Mouse (Mus musculus) lung, postnatal 10 days (tissue): ENCODE data around the gene Mlec.

Experiments used
- DNase-seq: peaks from one replicate; pipeline ENCODE4 v3.0.0; 2021

Gene Mlec

DNA sequence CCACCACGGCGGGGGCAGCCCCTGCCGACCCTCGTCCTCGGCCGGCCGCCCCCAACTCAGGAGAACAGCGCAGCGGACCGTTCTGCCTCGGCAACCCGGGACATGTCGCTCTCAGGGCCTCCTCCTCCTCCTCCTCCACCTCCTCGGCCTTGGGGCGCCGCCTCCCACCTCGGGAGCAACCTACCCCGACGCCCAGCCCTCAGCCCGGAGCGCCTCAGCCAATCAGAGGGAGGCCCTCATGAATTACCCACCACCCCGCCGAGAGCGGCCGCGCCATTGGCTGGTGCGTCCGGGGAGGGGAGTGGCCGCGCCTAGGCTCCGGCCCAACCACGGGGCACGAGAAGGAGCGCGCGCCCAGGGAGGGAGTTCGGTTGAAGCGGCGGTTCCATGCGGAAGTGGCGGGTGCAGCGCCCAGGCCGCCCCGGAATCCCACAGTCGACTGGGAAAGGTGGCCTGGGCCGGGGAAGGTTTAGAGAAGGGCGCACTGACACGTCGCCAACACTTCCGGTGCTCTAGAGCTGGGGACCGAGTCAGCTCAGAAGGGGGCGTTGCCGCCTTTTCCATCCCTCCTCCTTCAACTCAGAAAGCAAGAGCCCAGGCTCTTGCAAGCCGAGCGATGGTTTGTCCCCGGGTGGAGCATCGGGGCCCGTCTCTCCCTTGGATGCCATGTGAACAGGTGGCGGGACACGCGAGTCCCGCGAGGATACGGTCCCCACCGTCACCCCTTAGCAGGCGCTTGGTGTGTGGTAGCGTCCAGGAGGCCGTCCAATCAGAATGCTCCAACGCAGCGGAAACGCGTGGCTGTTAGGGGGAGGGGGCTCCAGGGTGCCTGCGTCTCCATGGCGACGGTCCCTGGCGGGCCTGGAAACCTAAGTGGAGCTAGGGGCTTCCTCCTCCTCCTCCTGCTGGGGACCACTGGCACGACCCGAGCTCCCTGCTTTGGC, at the start of gene Mlec:
TSS of gene Mlec (minus strand) at position 140 of the 944 bp plus-strand sequence.
- DNase-seq = peak; percentile 99

- DNase-seq = no peak
Measured at GRCm38 (mm10) chr5:115207244-115207643, 49.3 kb upstream of the Mlec start.

DNA sequence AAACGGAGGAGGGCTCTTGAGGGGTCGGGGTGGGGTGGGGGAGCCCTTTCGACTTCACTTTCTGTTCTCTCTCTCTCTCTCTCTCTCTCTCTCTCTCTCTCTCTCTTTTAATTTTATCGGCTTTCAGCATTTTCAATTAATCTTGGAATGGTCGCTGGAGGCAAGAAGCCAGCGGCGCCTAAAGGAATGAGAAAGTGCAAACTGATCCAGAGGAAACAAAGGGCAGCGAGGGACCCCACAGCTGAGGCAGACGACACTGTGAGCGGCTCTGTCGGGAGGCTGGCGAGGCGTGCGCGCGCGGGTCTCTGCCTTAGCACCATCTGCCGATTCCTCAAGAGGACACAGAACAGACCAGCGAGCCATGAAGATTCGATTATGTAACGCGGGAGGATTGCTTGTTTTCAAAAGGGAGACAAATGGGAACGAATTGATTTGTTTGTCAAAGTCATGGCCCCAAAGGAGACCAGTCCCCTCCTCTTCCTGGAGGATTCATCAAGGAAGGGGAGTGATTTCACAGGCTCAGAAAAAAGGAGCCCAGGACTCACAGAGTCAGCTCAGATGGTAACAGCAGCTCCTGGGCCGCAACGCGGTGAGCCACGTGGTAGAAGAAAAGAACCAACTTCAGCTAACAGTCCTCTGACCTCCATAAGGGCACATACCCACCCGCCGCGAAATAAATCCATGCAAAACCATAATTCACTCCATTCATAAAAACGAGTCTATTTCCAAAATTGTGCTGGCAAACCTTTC, 46.8 kb upstream of the Mlec start:
- DNase-seq = no peak

DNA sequence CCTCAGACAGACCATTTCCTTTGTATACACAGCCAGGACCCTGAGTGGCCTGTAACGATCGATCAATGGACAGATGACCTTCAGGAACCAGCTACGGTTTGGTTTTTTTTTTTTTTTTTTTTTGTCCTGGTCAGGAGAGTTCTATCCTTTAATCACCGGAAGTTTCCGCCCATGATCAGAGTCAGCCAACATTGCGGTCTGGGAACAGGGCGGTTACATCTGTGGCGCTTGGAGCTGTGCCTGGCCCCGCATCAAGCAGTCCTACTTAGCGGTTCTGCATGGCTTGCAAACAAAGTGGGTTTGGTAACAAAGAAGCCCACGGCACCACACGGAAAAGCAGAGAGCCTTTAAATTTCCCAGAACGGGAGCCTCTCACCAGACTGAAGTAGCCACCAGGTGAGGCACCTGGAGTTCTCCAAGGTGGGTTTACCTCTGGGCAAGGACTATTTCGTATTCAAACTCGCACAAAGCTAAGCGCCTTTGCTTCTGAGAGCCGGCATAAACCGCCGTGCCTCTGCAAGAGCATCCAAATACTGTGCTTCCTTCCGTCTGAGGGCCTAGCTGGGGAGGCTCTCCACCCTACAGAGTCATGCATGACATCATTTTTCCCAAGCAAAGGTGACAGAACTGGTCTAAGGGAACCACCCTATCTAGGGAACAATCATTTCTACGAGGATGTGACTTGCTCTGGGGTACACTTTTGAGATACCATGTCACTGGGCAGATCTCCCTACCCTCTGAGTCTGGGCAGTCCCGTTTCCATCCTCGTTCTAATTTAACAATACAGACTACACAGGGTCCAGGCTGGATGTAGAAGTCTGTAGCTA, 46.0 kb upstream of the Mlec start:
- DNase-seq = peak; percentile 58

DNA sequence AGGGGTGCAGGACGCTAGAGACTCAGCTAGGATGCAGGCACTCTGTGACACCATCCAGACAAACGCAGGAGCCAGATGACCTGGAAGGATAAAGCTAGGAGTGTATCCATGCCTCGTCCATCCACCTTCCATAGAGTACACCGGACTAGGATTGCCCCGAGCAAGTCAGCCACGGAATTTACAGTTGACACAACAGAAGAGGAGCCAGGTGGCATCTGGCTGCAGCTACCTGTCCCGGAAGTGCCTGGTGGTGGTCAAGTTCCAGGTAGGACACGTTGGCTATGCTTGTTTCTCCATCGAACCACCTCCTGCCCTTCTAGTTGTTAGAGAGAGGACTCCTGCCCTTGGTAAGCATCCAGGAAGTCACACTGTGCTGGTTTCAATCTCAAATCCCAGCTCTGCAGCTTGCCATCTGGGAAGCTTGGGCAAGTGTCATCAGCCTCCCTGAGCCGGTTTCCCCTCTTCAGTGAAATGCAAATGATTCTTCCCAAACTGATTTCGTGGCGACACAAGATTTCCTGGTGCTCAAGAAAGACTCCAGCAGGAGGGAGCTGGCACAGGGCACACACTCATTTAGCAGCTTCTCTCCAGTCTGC, 36.7 kb upstream of the Mlec start:
- DNase-seq = no peak

GRCm38 (mm10) chr5:115193669-115194625, 36.0 kb upstream of the Mlec start, which contains the start of gene Cabp1:
TSS of gene Cabp1 (minus strand) at chr5:115194381.
- peak; percentile 61 for DNase-seq

GRCm38 (mm10) chr5:115193226-115193625, 35.2 kb upstream of the Mlec start:
- DNase-seq = peak; percentile 67

DNA sequence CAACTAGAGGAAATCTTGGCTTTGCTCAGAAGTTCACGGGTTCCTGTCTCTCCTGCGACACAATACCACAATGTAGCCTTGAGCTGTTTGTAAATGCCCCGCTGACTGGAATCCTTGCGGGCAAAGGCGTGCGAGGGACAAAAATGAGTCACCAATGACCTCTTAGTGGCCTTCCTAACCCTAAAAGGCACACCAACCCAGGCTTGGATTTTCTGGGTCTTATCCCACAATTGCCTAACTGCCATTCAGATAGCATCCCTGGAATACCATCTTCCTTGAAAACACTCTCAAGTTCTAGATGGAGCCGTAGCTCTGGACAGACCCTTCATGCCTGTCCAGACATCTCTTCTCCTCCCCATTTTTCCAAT, 34.8 kb upstream of the Mlec start:
- DNase-seq = no peak

GRCm38 (mm10) chr5:115191880-115192827, 34.2 kb upstream of the Mlec start:
- DNase-seq = no peak

DNA sequence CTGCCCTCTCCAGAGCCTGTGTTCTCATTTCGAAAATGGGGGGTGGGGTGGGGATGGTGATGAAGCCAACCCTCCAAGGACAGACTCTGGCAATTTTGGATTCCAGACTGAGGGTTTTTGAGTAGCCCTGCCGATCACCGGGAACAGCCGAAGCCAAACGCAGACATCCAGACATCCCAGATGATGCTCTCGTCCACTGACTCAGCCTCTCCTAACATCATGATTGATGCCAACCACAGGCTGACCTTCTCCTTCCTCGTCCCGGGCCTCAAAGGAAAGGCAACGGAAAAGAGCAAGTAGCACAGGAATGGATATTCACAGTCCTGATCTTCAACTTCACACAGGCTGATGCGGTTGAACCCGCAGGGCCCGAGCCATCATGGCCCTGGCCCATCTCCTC, 32.1 kb upstream of the Mlec start:
- DNase-seq = no peak

DNA sequence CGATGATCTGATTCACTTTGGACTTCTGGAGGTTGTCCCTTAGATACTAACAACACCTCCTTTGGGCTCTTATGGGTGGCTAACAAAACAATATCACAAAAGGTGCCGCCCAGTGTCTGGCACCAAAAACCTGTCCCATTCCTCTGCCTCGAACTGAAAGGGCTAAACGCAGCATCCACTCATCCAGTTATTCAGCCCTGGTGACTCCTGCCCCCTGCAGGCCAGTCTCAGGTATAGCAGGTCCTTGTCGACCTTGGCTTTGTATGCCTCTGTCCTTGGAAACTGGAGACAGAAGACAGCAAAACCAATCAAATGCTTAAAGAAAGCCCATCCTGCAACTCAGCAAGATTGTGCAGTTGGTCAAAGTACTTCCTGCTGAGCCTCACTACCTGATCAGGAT, 30.8 kb upstream of the Mlec start:
- DNase-seq = peak; percentile 60

- peak; percentile 97 for DNase-seq
Measured at GRCm38 (mm10) chr5:115187188-115188131, 29.5 kb upstream of the Mlec start.

DNA sequence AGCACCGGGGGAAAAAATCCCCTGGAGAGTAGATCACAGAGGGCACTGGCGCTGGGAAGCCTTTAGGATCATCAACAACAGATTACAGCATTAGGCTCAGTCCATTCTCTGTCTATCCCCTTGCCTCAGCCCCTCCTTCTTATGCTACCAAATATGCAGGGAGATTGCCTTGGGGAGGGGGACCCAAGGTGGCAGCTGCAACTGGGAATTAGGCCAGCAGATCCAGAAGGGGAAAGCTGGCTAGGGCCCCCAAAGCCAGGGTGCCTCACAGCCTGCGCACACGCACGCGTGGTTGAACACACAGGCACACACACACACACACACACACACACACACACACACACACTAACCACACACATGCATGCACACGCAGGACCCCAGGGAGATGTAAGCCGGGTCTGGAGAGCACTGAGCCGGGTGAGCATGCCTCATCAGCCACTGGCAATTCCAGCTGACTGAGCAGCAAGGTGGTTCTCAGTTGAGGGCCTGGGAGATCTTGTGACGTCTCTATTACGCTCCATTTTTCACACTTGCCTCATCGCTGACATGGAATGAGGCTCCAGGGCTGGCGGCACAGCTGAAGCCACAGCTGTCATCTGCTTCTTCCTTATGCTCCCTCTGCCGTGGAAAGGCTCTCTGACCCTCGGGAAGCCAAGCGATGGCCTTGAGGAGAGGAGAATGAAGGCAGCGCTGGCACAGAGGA, 28.5 kb upstream of the Mlec start:
- no peak for DNase-seq

DNA sequence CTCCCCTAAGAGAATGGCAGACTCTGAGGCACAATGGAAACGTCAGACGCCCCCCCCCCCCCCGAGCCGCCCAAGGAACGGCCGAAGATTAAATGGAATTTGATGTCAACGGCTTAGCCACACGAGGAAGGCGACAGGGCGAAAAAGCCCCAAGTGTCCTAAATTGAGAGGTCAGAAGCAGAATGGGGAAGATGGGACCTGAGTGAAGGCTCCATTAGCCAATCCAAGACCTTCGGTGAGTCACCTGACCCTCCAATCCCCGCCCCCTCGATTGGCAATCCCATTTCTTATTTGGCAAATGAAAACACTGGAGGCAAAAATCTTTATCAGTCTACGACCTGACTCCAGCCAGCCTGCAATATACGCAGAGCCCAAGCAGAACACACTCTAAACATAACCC, 26.7 kb upstream of the Mlec start:
- peak; percentile 73 for DNase-seq

DNA sequence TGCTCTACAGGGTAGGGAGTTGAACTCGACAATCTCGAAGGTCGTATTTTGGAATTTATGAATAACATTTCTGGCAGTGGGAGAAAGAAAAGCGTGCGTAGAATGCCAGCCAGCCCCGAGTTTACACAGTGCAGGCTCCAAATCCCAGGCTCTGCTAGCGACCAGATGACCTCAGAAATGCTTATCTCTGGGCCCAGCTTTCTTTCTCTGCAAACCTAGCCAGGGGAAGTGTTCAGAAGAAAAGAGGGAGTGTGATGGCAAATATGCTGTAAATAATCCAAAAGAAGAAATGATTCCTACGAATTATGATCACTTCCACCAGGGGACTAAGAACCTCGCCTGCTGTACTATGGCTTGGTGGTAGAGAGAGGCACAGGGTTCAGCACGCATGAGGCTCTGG, 25.5 kb upstream of the Mlec start:
- DNase-seq = no peak

GRCm38 (mm10) chr5:115182925-115183324, 24.9 kb upstream of the Mlec start:
- no peak for DNase-seq

DNA sequence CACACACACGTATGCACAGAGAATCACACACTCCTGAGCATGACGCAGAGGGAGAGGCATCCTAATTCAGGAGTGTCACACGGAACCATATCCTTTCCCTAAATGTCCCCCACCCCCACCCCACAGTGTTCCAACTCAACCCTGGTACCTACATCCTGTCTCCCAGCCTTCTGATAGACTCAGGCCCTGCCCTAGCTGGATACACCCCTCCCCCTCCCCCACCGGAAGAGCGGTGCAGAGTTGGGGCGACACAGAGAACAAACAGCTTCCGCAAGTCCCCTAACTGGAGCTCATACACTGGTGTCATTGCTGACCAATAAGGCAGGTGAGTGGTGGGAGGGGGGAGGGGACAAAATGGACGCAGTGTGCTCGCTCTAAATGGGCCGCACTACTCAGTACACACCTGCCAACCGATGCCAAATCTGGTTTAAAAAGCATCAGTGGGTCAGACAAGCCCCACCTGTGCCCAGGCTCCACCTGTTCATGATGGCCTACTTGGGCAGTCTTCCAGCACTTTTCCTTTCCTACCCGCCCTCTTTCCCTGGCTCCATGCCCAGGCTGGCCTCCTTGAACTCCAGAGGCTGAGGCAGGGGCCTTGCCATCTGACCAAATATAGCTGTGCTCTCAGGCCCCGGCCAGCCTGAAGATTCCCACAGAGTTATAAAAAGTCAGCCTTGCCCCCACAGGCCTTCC, 23.4 kb upstream of the Mlec start:
- peak; percentile 53 for DNase-seq

- DNase-seq = no peak
Measured at GRCm38 (mm10) chr5:115179596-115179995, 21.6 kb upstream of the Mlec start.
